Mouse (Mus musculus): ENCODE data around the gene Nfatc2.

DNA sequence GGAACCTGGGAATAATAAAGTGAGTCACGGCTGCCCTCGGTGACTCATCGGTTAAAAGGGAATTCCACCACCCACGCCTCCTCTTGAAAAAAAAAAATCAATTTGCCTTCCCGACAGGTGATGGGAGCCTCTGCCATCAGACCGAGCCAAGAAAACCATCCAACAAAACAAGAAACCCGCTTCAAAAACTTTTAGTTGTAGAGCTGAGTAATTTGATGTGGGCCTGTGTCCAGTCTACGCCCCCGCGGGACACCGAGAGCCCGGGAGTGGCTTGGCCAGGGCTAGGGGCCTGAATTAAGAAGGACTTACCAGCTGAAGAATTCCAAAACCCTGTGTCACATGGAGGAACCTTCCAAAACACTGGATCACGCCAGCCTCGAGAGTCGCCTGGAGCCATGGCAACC is 83.2 kb downstream of the Nfatc2 start:
- TF ChIP-seq POLR2A (IDR thresholded peaks at IDR 0.05; ENCODE audit: control insufficient read depth, extremely low read depth, insufficient read depth, low read length, poor library complexity) (no peak), CTCF (IDR thresholded peaks at IDR 0.05; ENCODE audit: borderline replicate concordance, control insufficient read depth, extremely low read depth, insufficient read depth, low read length, poor library complexity) (no peak)
